26 mouse cellular contexts compared by ENCODE assay signal in the genomic region with DNA sequence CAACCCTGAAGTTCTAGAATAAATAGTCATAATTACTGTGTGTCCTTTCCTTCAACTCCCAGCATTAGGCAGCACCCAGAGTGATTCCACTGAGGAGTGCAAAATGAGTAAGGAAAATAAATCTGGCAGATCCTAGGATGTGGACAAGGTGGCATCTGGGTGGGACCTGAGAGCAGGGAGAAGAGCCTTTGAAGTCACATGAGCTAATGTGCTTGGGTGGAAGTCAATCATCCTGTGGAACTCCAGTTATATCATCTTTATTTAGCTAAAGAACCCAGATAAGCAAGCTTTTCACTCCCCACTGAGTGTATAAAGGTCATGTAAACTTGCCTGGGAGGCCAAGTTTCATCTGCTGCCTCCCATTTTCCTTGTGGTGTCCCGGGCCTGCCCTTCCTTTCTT.
DNase-seq lines count a peak whose midpoint lies in the region; ATAC-seq and TF ChIP-seq lines count a peak whose summit lies in the region.
"Had no signal": no experiment of that assay in that cellular context is flagged by ENCODE, and none has a peak within 500 bp of the region (broad histone marks: within the 10 kb centered on the region; RNA-seq: fewer than 3 reads in every experiment).

No protein-coding gene starts in this region.

- no peaks in the 10 kb centered on the region for H3K36me3 ChIP-seq in intestine, embryonic 15.5 days
- no peaks in the 10 kb centered on the region for H3K36me3 ChIP-seq in intestine, postnatal 0 days (ENCODE audit: control insufficient read depth, insufficient read depth)
- H3K36me3 ChIP-seq: embryonic facial prominence, embryonic 10.5 days; embryonic facial prominence, embryonic 13.5 days; forebrain, embryonic 12.5 days; forebrain, embryonic 15.5 days; G1E; heart, embryonic 13.5 days; hindbrain, embryonic 12.5 days; hindbrain, embryonic 15.5 days had no signal

- no peak overlapping the region for H3K4me2 ChIP-seq in intestine, embryonic 15.5 days (replicated peaks)
- H3K4me2 ChIP-seq in intestine, postnatal 0 days (replicated peaks; ENCODE audit: low read depth), result no peak overlapping the region
- H3K4me2 ChIP-seq: embryonic facial prominence, embryonic 13.5 days; forebrain, embryonic 12.5 days; forebrain, embryonic 15.5 days; heart, embryonic 13.5 days; hindbrain, embryonic 12.5 days; hindbrain, embryonic 15.5 days had no signal

- DNase-seq in embryo, embryonic 10 days (ENCODE audit: low spot score), result peak; percentile 8
- DNase-seq in embryo, embryonic 11 days, result no peak
- DNase-seq in adipocyte (ENCODE audit: low spot score), result peak; percentile 46
- DNase-seq in mesoderm, embryonic 11.5 days (ENCODE audit: low read depth, low spot score), result peak; percentile 24
- no peak for DNase-seq in lung, adult 18-20 months
- DNase-seq: adrenal gland, adult 8-10 months; adrenal gland, postnatal 36 days; B cell, adult 2 months; cerebellum, adult 18-20 months; cerebellum, adult 9-10 months; cerebellum, postnatal 14 days; gastrocnemius, postnatal 10 days; gastrocnemius, postnatal 36 days had no signal

- no peak for TF ChIP-seq CTCF in intestine, postnatal 0 days (IDR thresholded peaks at IDR 0.05; ENCODE audit: low read depth)

- no peaks in the 10 kb centered on the region for H3K27me3 ChIP-seq in intestine, embryonic 15.5 days (replicated peaks)
- H3K27me3 ChIP-seq in intestine, postnatal 0 days (replicated peaks; ENCODE audit: control insufficient read depth, insufficient read depth, low read length), result no peaks in the 10 kb centered on the region
- H3K27me3 ChIP-seq: CH12.LX; embryonic facial prominence, embryonic 13.5 days; forebrain, embryonic 12.5 days; forebrain, embryonic 15.5 days; heart, embryonic 13.5 days; hindbrain, embryonic 12.5 days; hindbrain, embryonic 15.5 days; Patski had no signal

- 22% methylated on average over 1 of the region's 1 CpGs for WGBS in intestine, embryonic 15.5 days
- 35% methylated on average over 1 of the region's 1 CpGs for WGBS in intestine, postnatal 0 days

- H3K9ac ChIP-seq in intestine, embryonic 15.5 days, result no peak overlapping the region
- H3K9ac ChIP-seq in intestine, postnatal 0 days (ENCODE audit: low read depth, low read length), result no peak overlapping the region
- H3K9ac ChIP-seq: embryonic facial prominence, embryonic 13.5 days; forebrain, embryonic 12.5 days; forebrain, embryonic 15.5 days; heart, embryonic 13.5 days; hindbrain, embryonic 12.5 days; hindbrain, embryonic 15.5 days had no signal

- no peaks in the 10 kb centered on the region for H3K9me3 ChIP-seq in intestine, embryonic 15.5 days
- H3K9me3 ChIP-seq in intestine, postnatal 0 days (ENCODE audit: control insufficient read depth), result no peaks in the 10 kb centered on the region
- H3K9me3 ChIP-seq: embryonic facial prominence, embryonic 10.5 days; embryonic facial prominence, embryonic 13.5 days; forebrain, embryonic 12.5 days; forebrain, embryonic 15.5 days; G1E; heart, embryonic 13.5 days; hindbrain, embryonic 12.5 days; hindbrain, embryonic 15.5 days had no signal

- H3K27ac ChIP-seq in intestine, embryonic 15.5 days, result no peak overlapping the region
- H3K27ac ChIP-seq in intestine, postnatal 0 days (ENCODE audit: low read depth, low read length), result no peak overlapping the region
- H3K27ac ChIP-seq: embryonic facial prominence, embryonic 10.5 days; embryonic facial prominence, embryonic 13.5 days; forebrain, embryonic 12.5 days; forebrain, embryonic 15.5 days; heart, embryonic 13.5 days; hindbrain, embryonic 12.5 days; hindbrain, embryonic 15.5 days had no signal

- peak; percentile 49 for ATAC-seq in intestine, embryonic 15.5 days
- no peak for ATAC-seq in intestine, postnatal 0 days
- ATAC-seq: forebrain, embryonic 15.5 days; Patski had no signal

- no peaks in the 10 kb centered on the region for H3K4me1 ChIP-seq in intestine, embryonic 15.5 days (replicated peaks)
- H3K4me1 ChIP-seq in intestine, postnatal 0 days (replicated peaks; ENCODE audit: control insufficient read depth, insufficient read depth, low read length), result no peaks in the 10 kb centered on the region
- H3K4me1 ChIP-seq: embryonic facial prominence, embryonic 10.5 days; embryonic facial prominence, embryonic 13.5 days; forebrain, embryonic 12.5 days; forebrain, embryonic 15.5 days; heart, embryonic 13.5 days; hindbrain, embryonic 12.5 days; hindbrain, embryonic 15.5 days had no signal

- no peak overlapping the region for H3K4me3 ChIP-seq in intestine, embryonic 15.5 days (replicated peaks)
- H3K4me3 ChIP-seq in intestine, postnatal 0 days (ENCODE audit: low read depth, low read length), result no peak overlapping the region
- H3K4me3 ChIP-seq: embryonic facial prominence, embryonic 10.5 days; embryonic facial prominence, embryonic 13.5 days; erythroblast, embryonic 14.5 days; forebrain, embryonic 12.5 days; forebrain, embryonic 15.5 days; heart, embryonic 13.5 days; hindbrain, embryonic 12.5 days; hindbrain, embryonic 15.5 days had no signal

Comparison
In these comparisons a context has a peak if more than half of its experiments do, and no peak if none do; other contexts are left out.
1. DNase-seq: peak in embryo, embryonic 10 days (single experiment), adipocyte (single experiment) and mesoderm, embryonic 11.5 days (single experiment); none in embryo, embryonic 11 days (single experiment) and lung, adult 18-20 months (0 of 2).